Mouse (Mus musculus): ENCODE measurements around the gene Noct. TPM values are rescaled to one million over a fixed set of nuclear protein-coding genes. Genes with fewer than 3 reads are reported as not detected.
A peak's percentile ranks its signal among the peaks of the same experiment; 100 is the strongest.

The Noct gene
- polyA plus RNA-seq, 1 experiment = 8.2 TPM

DNA sequence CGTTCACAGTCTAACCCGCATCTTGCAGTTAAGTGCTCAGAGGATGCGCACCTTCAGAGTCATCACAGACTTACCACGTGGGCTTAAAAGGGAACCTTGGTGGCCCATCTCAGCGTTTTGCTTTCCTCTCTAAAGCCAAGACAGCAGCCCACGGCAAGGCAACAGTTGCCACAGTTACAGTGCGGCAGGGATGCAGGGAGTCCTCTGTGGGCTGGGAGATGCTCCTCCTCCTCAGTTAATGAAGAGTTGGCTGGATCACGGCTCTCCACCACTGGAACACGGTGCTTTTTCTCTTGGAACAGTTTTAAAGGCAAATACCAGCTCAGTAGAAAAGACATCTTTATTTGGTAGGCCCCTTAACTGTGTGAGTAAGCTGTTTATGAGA is 4.6 kb downstream of the Noct start:
- H3K4me1 ChIP-seq (ENCODE audit: control insufficient read depth, insufficient read depth, low read length) = peaks cover 3% of the 10 kb centered on the region
- TF ChIP-seq CTCF (IDR thresholded peaks at IDR 0.05; ENCODE audit: insufficient read depth, low read length) (no peak), POLR2A (IDR thresholded peaks at IDR 0.05; ENCODE audit: borderline replicate concordance, extremely low read depth, low read depth, low read length) (no peak)
- H3K4me3 ChIP-seq (replicated peaks; ENCODE audit: extremely low read depth, low read depth, low read length) = no peak overlapping the region
- 80% methylated on average over 9 of the region's 9 CpGs for WGBS
- no peak for DNase-seq

DNA sequence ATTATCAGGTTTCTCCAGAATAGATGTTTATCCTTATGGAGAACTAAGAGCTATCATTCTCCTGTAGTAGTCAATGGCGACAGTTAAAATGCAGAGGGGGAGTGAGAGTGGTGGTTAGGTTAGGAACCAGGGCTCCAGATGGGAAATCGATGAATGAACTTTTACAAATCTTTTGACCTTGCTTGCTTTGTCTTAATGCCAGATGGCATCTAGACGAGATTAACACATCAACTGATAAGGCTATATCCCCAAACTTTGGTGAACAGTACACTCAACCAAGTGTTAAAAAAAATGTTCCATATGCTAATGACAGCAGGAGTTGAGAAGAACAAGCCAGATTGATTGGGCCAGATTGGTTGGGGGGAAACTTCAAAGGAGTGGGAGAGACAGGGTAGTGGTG is 5.0 kb downstream of the Noct start:
- 86% methylated on average over 3 of the region's 3 CpGs for WGBS
- peaks cover 5% of the 10 kb centered on the region for H3K4me1 ChIP-seq (ENCODE audit: control insufficient read depth, insufficient read depth, low read length)
- no peak for TF ChIP-seq POLR2A (IDR thresholded peaks at IDR 0.05; ENCODE audit: borderline replicate concordance, extremely low read depth, low read depth, low read length)
- TF ChIP-seq CTCF (IDR thresholded peaks at IDR 0.05; ENCODE audit: insufficient read depth, low read length) = no peak
- no peak overlapping the region for H3K4me3 ChIP-seq (replicated peaks; ENCODE audit: extremely low read depth, low read depth, low read length)
- no peak for DNase-seq

DNA sequence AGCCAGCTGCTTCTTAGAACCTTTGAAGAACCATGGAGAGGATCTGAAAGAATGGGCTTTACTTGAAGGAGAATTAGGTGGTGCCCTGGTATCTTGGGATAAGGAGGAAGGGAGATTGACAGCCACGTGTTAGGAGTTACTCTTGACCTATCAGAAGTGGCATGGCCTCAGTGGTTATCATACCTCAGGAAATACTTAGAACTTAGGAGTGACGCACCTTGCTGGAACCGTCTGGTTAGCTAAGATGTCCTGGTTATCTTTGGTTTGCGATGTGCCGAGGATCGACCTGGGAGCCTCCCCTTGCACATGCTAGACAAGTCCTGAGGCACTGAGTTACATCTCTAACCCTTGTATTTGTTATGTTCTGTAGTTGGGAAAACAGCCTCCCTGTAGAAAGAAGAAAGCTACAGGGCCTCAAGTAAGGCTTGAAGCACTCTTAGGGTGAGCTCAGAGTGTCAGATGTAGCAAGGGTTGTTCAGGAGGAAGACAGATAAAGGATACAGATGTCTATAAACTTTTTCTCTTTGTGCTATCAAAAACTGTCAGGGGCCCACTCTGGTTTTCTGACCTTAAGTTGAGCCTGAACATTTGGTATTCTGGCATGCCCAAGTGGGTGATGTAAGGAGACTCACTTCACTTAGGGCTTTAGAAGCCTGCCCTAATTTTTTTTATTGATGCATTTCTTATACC is 6.0 kb downstream of the Noct start:
- no peak for TF ChIP-seq CTCF (IDR thresholded peaks at IDR 0.05; ENCODE audit: insufficient read depth, low read length)
- no peak for TF ChIP-seq POLR2A (IDR thresholded peaks at IDR 0.05; ENCODE audit: borderline replicate concordance, extremely low read depth, low read depth, low read length)
- Histone ChIP-seq H3K4me1 (ENCODE audit: control insufficient read depth, insufficient read depth, low read length) (peaks cover 5% of the 10 kb centered on the region), H3K4me3 (replicated peaks; ENCODE audit: extremely low read depth, low read depth, low read length) (no peak overlapping the region)
- no peak for DNase-seq
- 80% methylated on average over 6 of the region's 6 CpGs for WGBS

DNA sequence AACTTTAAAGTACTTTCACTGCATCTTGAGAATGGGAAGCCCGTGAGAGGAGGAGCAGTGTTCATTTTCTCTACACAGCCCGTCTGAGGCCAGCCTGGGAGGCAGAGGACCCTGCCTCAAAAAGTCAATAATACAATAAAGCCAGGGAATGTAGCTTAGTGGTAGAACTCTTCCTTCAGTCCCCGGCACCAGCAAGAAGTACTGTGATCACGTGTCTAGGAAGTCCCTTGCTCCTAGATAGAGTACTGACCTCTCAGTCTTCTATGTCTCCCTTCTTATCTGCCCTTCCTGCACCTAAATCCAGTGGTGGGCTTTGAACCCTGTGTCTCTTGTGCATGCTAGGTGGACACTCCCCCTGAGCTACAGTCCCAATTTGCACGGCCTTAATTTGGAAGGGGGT is 6.6 kb downstream of the Noct start:
- Histone ChIP-seq H3K4me3 (replicated peaks; ENCODE audit: extremely low read depth, low read depth, low read length) (no peak overlapping the region), H3K4me1 (ENCODE audit: control insufficient read depth, insufficient read depth, low read length) (peaks cover 5% of the 10 kb centered on the region)
- no peak for DNase-seq
- TF ChIP-seq CTCF (IDR thresholded peaks at IDR 0.05; ENCODE audit: insufficient read depth, low read length) (no peak), POLR2A (IDR thresholded peaks at IDR 0.05; ENCODE audit: borderline replicate concordance, extremely low read depth, low read depth, low read length) (no peak)
- WGBS = 80% methylated on average over 5 of the region's 5 CpGs

DNA sequence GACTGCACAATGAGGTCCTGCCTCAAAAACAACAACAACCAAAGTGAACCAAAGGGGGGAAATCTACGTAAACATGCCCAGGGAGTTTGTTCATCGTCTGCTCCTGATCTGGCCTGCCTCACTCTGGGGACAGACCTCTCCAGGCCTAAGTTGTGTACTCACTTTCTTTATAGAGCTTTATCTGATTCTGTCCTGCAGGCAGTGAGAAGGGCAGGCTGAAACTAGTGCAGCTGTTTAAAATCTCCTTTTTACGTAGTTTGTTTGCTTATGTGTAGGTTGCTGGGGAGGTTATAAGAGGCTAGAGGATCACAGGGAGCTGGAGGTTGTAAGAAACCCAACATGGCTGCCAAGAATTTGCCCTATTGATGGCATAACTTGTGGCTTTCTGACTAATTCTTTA is 7.3 kb downstream of the Noct start:
- Histone ChIP-seq H3K4me3 (replicated peaks; ENCODE audit: extremely low read depth, low read depth, low read length) (no peak overlapping the region), H3K4me1 (ENCODE audit: control insufficient read depth, insufficient read depth, low read length) (peaks cover 5% of the 10 kb centered on the region)
- WGBS = 69% methylated on average over 3 of the region's 3 CpGs
- TF ChIP-seq POLR2A (IDR thresholded peaks at IDR 0.05; ENCODE audit: borderline replicate concordance, extremely low read depth, low read depth, low read length) (no peak), CTCF (IDR thresholded peaks at IDR 0.05; ENCODE audit: insufficient read depth, low read length) (no peak)
- DNase-seq = no peak

DNA sequence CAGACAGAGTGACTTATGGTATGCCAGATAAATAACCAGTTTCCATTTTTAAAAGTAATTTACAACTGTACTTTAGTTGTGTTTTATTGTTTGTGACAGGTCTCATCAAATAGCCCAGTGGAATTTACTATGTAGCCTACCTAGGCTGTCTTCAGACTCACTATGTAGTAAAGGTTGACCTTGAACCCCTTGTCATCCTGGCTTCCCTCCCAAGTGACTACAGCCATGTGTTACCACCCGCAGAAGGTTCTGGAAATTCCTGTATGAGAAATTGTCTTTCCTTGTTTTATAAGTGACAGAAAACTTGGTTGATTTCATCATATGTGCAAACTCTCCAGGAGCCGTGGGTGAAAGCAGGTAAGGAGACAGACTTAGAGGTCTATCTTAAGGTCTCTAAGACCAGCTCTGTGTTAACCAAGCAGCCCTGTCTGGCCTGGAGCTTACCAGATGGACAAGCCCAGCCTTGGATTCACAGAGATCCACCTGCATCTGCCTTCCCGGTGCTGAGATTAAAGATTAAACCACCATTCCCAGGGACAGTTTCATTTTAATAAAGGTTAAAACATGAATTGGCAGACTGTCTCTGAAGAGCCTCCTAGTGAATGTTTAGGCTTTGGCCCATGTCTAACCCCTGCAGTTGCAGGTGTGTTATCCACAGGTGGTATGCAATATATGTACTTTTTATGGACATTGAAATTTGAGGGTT is 8.1 kb downstream of the Noct start:
- WGBS = 68% methylated on average over 3 of the region's 3 CpGs
- TF ChIP-seq POLR2A (IDR thresholded peaks at IDR 0.05; ENCODE audit: borderline replicate concordance, extremely low read depth, low read depth, low read length) (no peak), CTCF (IDR thresholded peaks at IDR 0.05; ENCODE audit: insufficient read depth, low read length) (no peak)
- no peak for DNase-seq

DNA sequence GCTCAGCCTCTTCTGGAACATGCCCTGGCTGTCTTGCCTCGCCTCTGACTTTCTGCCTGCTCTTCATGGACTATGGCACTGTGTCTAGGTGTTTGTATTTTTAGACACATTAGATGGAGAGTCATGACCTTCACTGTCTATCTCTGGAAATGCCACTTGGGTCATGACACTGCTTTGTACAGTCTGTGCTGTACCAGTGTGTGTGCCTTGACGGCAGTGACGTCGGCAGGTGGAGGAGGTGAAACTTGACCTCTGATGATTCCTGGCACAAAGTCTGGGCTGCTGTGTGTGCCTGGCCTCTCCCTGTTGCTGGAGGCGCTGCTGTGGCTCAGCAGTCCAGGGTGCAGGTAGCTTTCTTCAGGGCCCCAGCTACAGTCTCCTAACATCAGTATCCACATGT is 9.2 kb downstream of the Noct start:
- H3K4me1 ChIP-seq (ENCODE audit: control insufficient read depth, insufficient read depth, low read length) = peaks cover 5% of the 10 kb centered on the region
- WGBS = 65% methylated on average over 5 of the region's 5 CpGs
- TF ChIP-seq POLR2A (IDR thresholded peaks at IDR 0.05; ENCODE audit: borderline replicate concordance, extremely low read depth, low read depth, low read length) (no peak), CTCF (IDR thresholded peaks at IDR 0.05; ENCODE audit: insufficient read depth, low read length) (no peak)
- DNase-seq = peak; percentile 39
- no peak overlapping the region for H3K4me3 ChIP-seq (replicated peaks; ENCODE audit: extremely low read depth, low read depth, low read length)

More for the DNA sequence above, 8.1 kb downstream of the Noct start:
- Histone ChIP-seq H3K4me3 (replicated peaks; ENCODE audit: extremely low read depth, low read depth, low read length) (no peak overlapping the region), H3K4me1 (ENCODE audit: control insufficient read depth, insufficient read depth, low read length) (peaks cover 5% of the 10 kb centered on the region)

DNA sequence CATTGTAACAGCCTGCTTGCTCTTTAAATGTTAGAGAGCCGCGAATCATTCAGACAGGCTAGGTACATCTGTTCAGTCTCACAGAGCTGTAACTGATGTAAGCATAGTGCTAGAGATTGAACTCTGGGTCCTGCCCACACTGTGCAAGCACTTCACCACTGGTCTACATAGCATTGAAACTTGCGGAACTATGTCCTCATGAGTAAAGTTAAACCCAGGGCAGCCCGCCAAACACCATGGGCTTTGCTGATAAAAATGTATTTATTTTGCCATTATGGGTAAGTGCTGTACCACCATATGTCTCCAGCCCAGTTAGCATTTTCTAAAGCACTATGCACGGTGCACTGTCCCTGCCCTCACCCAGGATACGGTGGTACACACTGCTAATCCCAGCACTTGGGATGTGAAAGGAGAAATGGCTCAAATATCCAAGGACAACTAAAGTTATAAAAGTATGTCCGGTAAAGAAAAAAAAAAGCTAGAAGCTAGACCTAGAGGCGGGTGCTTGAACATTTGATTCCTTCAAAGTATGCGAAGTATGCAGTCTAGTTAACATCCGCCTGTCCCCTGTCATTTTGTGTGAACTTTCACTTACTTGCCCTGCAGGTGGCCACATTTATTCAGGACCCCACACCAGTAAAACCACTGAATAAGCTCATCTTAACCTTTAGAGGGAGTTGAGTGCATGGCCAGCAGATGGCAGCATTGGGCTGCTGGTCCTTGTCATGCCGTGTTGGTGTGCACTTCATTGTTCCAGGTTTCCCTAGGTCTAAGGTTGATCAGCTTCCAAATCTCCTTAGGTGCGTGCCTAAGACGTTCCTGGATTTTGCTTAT is 9.9 kb downstream of the Noct start:
- TF ChIP-seq POLR2A (IDR thresholded peaks at IDR 0.05; ENCODE audit: borderline replicate concordance, extremely low read depth, low read depth, low read length) = no peak
- TF ChIP-seq CTCF (IDR thresholded peaks at IDR 0.05; ENCODE audit: insufficient read depth, low read length) = peak; percentile 100
- Histone ChIP-seq H3K4me3 (replicated peaks; ENCODE audit: extremely low read depth, low read depth, low read length) (no peak overlapping the region), H3K4me1 (ENCODE audit: control insufficient read depth, insufficient read depth, low read length) (peaks cover 5% of the 10 kb centered on the region)
- peak; percentile 83 for DNase-seq
- 27% methylated on average over 13 of the region's 13 CpGs for WGBS

DNA sequence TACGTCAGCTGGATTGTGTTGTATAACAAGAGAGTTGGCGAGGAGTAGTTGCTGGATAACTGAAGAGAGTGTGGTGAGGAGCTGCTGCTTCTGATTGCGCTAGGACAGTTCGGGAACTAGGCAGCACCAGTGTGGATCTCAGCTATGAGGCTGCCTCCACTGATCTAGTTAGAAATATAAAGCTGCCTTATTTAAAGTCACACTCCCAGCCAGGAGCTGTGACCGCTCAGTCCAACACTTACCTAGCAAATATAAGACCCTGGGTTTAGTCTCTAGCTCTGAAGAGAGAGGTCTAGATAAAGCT is 10.5 kb downstream of the Noct start:
- H3K4me1 ChIP-seq (ENCODE audit: control insufficient read depth, insufficient read depth, low read length) = peaks cover 5% of the 10 kb centered on the region
- H3K4me3 ChIP-seq (replicated peaks; ENCODE audit: extremely low read depth, low read depth, low read length) = no peak overlapping the region
- WGBS = 54% methylated on average over 5 of the region's 5 CpGs
- no peak for DNase-seq
- TF ChIP-seq CTCF (IDR thresholded peaks at IDR 0.05; ENCODE audit: insufficient read depth, low read length) = no peak
- TF ChIP-seq POLR2A (IDR thresholded peaks at IDR 0.05; ENCODE audit: borderline replicate concordance, extremely low read depth, low read depth, low read length) = no peak
